Mouse (Mus musculus) intestine, embryonic 14.5 days (tissue): ENCODE data around the gene 1810009A15Rik. TPM values are rescaled to one million over a fixed set of nuclear protein-coding genes. Genes with fewer than 3 reads are reported as not detected.
"Not testable (repeated sequence)": the region's sequence is repeated elsewhere in the genome, so short reads cannot be mapped to it uniquely, and the experiment has no call there.

Source experiments
- ATAC-seq: fragments of 200-750 bp; cut with Nextera tagmentation; replicated peaks from 2 replicates; pipeline ENCODE4 v1.8.0; 2017; ENCODE audit warnings: low read depth, moderate number of reproducible peaks, moderate TSS enrichment, moderate library complexity; ENCODE audit not compliant: low FRiP score, low TSS enrichment
- DNase-seq: peaks from one replicate; pipeline ENCODE4 v3.0.0-alpha.2; 2018; ENCODE audit warnings: low spot score
- H3K27ac ChIP-seq: fragments of 300-500 bp; sonication (generic); 2 replicates; pipeline ENCODE4 v1.5.1; 2014; ENCODE audit warnings: low read depth, mild to moderate bottlenecking, control low read depth
- H3K27me3 ChIP-seq: fragments of 300-500 bp; sonication (generic); replicated peaks from 2 replicates; pipeline ENCODE4 v1.6.1; 2014; ENCODE audit warnings: low read length, control low read depth; ENCODE audit not compliant: control insufficient read depth, insufficient read depth
- H3K36me3 ChIP-seq: fragments of 300-500 bp; sonication (generic); 2 replicates; pipeline ENCODE4 v1.6.1; 2014; ENCODE audit warnings: low read length, control low read depth; ENCODE audit not compliant: control insufficient read depth, insufficient read depth
- H3K4me1 ChIP-seq: fragments of 300-500 bp; sonication (generic); replicated peaks from 2 replicates; pipeline ENCODE4 v1.6.1; 2014; ENCODE audit warnings: low read length, control low read depth, mixed read lengths; ENCODE audit not compliant: control insufficient read depth, insufficient read depth
- H3K4me2 ChIP-seq: fragments of 300-500 bp; sonication (generic); 2 replicates; pipeline ENCODE4 v1.6.1; 2014; ENCODE audit warnings: low read length
- H3K4me3 ChIP-seq: fragments of 300-500 bp; sonication (generic); 2 replicates; pipeline ENCODE4 v1.5.1; 2014; ENCODE audit warnings: low read depth, low read length, control low read depth, mixed read lengths
- H3K9ac ChIP-seq: fragments of 300-500 bp; sonication (generic); 2 replicates; pipeline ENCODE4 v1.6.1; 2014; ENCODE audit warnings: mild to moderate bottlenecking, low read length
- H3K9me3 ChIP-seq: fragments of 300-500 bp; sonication (generic); 2 replicates; pipeline ENCODE4 v1.6.1; 2016; ENCODE audit warnings: low read length, control low read depth; ENCODE audit not compliant: control insufficient read depth
- WGBS: fragments of 180-500 bp; shearing (Covaris S2); extraction: QIAGEN DNeasy Blood & Tissue Kit; methylation state at CpG from one replicate; pipeline ENCODE4 v1.1.7; 2014; 5-methylcytosine and 5-hydroxymethylcytosine counted together
- polyA plus RNA-seq: library from polyadenylated mRNA; unstranded; fragments of >200 nt; fragmentation: Nextera tagmentation; extraction: Ambion mirVana; gene quantifications from 2 replicates; pipeline ENCODE4 v1.2.1, GENCODE M21; 2014

The 1810009A15Rik gene
- polyA plus RNA-seq, 1 experiment from 2014 or later, result 92.8 TPM

DNA sequence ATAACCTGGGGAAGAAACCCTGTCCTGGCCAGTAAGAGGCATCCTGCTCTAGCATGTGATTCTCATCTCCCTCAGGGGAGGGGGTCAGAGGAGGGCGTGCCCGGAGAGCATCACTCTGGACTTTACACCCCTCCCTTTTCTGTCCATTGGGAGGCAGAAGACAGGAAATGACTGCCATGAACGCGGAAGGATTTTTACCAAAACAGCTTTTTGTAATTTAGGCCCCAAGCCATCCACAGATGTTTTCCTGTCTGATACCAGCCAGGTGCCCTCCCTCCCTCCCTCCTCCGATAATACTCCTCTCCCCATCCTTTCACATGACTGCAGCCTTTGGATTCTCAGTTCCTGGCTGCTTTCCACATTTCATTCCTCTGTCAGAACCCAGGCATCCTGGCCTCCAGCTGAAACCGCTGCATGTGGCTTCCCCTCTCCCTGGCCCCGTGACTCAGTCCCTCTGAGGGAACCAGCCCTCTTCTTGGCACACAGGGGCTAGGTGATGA is 38.2 kb upstream of the 1810009A15Rik start, which contains the start of gene Lrrn4cl:
Lrrn4cl (plus strand) TSS at position 367 of the 500 bp plus-strand sequence.
- no peaks in the 10 kb centered on the region for H3K9me3 ChIP-seq
- peaks cover 7% of the 10 kb centered on the region; the same call in 1 of the 2 replicates for H3K4me1 ChIP-seq
- peak within 1 kb of the TSS; percentile 10; the same call in 1 of the 2 replicates for H3K9ac ChIP-seq
- WGBS, result 25% methylated on average over 7 of the region's 7 CpGs
- H3K4me3 ChIP-seq, result peak within 1 kb of the TSS; percentile 6; the same call in 1 of the 2 replicates
- H3K36me3 ChIP-seq, result peaks cover 22% of the 10 kb centered on the region
- H3K27me3 ChIP-seq, result no peaks in the 10 kb centered on the region
- H3K4me2 ChIP-seq, result peak within 1 kb of the TSS; percentile 33
- DNase-seq (peak; percentile 71), ATAC-seq (peak; percentile 69)
- peak within 1 kb of the TSS; percentile 59 for H3K27ac ChIP-seq

DNA sequence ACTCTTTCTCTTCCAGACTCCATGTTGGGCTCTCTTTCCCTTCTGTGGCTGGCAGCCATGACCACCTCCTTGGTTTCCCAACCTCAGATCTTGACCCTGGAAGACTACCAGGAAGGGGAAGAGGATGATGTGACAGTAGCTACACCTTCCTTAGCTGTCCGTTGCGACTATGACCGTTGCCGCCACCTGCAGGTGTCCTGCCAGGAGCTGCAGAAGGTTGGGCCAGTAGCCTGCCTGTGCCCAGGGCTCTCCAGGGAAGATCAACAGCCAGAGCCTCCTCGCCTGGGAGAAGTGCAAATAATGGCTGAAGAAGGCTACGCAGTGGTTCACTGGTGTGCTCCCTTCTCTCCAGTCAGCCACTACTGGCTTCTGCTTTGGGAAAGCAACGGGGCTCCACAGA is 37.0 kb upstream of the 1810009A15Rik start:
- WGBS, result 51% methylated on average over 7 of the region's 7 CpGs
- ATAC-seq (no peak), DNase-seq (no peak)
- no peaks in the 10 kb centered on the region; the same call in 1 of the 2 replicates for H3K27me3 ChIP-seq
- H3K4me1 ChIP-seq, result peaks cover 7% of the 10 kb centered on the region; the same call in 1 of the 2 replicates
- H3K4me3 ChIP-seq, result no peak overlapping the region
- H3K9me3 ChIP-seq, result no peaks in the 10 kb centered on the region
- H3K9ac ChIP-seq, result no peak overlapping the region
- peaks cover 14% of the 10 kb centered on the region for H3K36me3 ChIP-seq
- H3K4me2 ChIP-seq, result no peak overlapping the region
- no peak overlapping the region for H3K27ac ChIP-seq

DNA sequence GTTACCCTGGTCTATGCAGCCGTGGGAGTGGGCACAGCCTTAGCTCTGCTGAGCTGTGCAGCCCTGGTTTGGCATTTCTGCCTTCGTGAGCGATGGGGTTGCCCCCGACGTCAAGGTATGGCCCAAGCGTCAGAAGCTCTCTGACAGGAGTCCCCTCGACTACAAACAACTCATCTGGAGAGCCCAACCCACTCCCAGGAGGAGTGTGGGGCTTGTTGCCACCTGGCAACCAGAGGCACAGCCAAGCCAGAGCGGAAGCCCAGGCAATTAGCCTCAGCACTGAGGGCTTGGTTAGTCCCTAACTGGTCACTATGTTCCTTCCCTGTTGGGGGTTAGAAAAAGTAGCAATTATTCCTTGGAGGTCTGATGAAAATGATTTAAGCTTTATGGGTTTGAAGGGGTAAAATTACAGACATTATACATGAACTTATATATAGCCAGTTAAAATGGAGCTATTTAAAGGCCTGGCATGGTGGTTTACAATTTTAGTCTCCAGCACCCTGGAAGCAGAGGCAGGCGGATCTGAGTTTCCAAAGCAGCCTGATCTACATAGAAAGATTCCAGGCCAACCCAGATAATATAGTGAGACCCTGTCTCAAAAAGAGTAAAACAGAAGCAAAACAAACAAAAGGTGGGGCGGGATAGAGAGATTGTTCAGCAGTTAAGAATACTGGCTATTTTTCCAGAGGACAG is 36.3 kb upstream of the 1810009A15Rik start:
- no peak overlapping the region for H3K9ac ChIP-seq
- no peaks in the 10 kb centered on the region for H3K9me3 ChIP-seq
- H3K4me3 ChIP-seq, result no peak overlapping the region
- H3K4me1 ChIP-seq, result peaks cover 7% of the 10 kb centered on the region; the same call in 1 of the 2 replicates
- no peak for ATAC-seq
- peaks cover 6% of the 10 kb centered on the region; the same call in 1 of the 2 replicates for H3K36me3 ChIP-seq
- no peak overlapping the region for H3K27ac ChIP-seq
- H3K27me3 ChIP-seq, result no peaks in the 10 kb centered on the region; the same call in 1 of the 2 replicates
- 57% methylated on average over 10 of the region's 10 CpGs for WGBS
- no peak overlapping the region for H3K4me2 ChIP-seq
- DNase-seq, result no peak

DNA sequence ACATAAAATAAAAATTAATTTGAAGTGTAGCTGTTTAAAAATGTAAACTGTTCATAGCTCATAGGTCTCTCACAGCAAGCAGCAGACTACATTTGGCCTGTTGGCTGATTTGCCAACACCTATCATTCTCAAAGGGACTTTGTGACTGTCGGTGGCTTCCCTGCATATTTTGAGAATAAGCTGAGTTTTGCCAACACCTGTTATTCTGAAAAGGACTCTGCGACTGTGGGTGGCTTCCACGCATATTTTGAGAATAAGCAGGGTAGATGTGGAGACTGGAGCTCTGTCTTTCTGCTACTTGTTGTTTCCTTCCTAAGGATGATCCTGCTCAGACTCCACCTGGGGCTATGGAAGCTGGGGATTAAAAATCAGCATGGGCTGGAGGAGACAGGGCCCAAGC is 35.5 kb upstream of the 1810009A15Rik start:
- Histone ChIP-seq H3K4me1 (peaks cover 7% of the 10 kb centered on the region; the same call in 1 of the 2 replicates), H3K27ac (no peak overlapping the region), H3K9me3 (no peaks in the 10 kb centered on the region), H3K9ac (no peak overlapping the region), H3K27me3 (no peaks in the 10 kb centered on the region; the same call in 1 of the 2 replicates), H3K36me3 (peaks cover 5% of the 10 kb centered on the region; the same call in 1 of the 2 replicates), H3K4me2 (no peak overlapping the region), H3K4me3 (no peak overlapping the region)
- DNase-seq (no peak), ATAC-seq (no peak)
- 88% methylated on average over 3 of the region's 3 CpGs for WGBS

DNA sequence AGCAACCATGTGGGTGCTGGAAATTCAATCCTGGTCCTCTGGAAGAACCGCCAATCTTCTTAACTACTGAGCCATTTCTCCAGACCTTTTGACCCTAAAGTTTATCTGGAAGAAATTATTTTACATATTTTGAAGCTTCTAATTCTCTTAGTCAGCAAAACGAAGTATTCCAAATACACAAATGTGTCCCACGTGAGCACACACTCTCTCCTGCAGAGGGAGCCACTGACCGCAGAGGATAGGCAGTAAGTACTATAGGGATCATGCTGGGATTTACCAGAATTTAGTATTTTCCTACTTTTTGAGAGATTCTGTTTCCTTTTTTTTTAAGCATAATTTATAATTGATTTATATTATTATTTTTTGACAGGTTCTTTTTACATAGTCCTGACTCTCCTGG is 31.0 kb upstream of the 1810009A15Rik start:
- Histone ChIP-seq H3K4me3 (no peak overlapping the region), H3K36me3 (no peaks in the 10 kb centered on the region), H3K27me3 (no peaks in the 10 kb centered on the region; the same call in 1 of the 2 replicates), H3K9ac (no peak overlapping the region), H3K9me3 (no peaks in the 10 kb centered on the region), H3K4me2 (no peak overlapping the region), H3K27ac (no peak overlapping the region), H3K4me1 (no peaks in the 10 kb centered on the region)
- WGBS, result 42% methylated on average over 4 of the region's 4 CpGs
- DNase-seq, result no peak
- ATAC-seq, result peak; percentile 71; the same call in 1 of the 2 replicates

DNA sequence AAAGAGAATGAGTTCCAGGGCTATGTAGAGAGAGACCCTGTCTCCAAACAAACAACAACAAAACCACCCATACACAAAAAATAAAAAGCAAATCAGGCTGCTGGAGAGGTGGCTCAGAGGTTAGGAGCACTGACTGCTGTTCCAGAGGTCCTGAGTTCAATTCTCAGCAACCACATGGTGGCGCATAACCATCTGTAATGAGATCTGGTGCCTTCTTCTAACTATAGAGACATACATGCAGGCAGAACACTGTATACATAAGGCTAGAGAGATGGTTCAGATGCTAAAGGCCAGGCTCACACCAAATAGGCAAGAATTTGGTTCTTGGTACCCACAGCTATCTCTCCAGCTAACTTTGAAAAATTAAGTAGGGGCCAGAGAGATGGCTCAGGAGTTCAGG is 29.6 kb upstream of the 1810009A15Rik start:
- 17% methylated on average over 1 of the region's 1 CpGs for WGBS
- ATAC-seq (no peak), DNase-seq (no peak)
- Histone ChIP-seq H3K27me3 (no peaks in the 10 kb centered on the region; the same call in 1 of the 2 replicates), H3K9ac (no peak overlapping the region), H3K36me3 (no peaks in the 10 kb centered on the region), H3K27ac (no peak overlapping the region), H3K9me3 (no peaks in the 10 kb centered on the region), H3K4me3 (no peak overlapping the region), H3K4me2 (no peak overlapping the region), H3K4me1 (no peaks in the 10 kb centered on the region)

DNA sequence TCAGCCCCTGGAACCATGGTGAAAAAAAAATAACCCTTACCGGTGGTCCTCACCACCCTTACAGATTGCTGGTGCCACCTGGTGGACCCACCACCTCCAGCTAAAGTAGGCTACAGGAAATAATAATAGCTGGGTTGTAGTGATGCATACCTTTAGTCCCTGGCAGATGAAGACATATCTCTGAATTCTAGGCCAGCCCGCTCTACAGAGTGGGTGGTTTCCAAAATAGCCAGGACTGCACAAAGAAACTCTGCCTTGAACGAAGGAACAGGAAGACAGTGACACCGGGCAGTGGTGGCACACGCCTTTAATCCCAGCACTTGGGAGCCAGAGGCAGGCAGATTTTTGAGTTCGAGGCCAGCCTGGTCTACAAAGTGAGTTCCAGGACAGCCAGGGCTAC is 24.4 kb upstream of the 1810009A15Rik start:
- no peaks in the 10 kb centered on the region for H3K4me1 ChIP-seq
- no peak overlapping the region for H3K27ac ChIP-seq
- H3K4me3 ChIP-seq, result no peak overlapping the region
- no peak overlapping the region for H3K9ac ChIP-seq
- H3K4me2 ChIP-seq, result no peak overlapping the region
- ATAC-seq (no peak), DNase-seq (no peak)
- H3K36me3 ChIP-seq, result no peaks in the 10 kb centered on the region
- WGBS, result 85% methylated on average over 6 of the region's 6 CpGs
- no peaks in the 10 kb centered on the region for H3K27me3 ChIP-seq
- no peaks in the 10 kb centered on the region for H3K9me3 ChIP-seq

DNA sequence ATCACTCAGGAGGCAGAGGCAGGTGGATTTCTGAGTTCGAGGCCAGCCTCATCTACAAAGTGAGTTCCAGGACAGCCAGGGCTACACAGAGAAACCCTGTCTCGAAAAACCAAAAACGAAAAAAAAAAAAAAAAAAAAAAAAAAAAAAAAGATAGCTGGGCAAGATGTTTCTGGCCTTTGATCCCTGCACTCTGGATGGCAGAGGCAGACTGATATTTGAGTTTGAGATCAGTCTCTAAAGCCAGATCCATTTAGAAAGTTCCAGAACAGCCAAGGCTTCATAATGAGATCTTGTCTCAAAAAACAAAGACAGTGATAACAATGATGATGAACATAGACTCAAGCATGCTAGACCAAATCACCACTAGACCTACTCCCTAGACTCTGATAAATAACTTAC is 18.3 kb upstream of the 1810009A15Rik start:
- not testable (repeated sequence) for H3K9ac ChIP-seq, H3K4me3 ChIP-seq, H3K27ac ChIP-seq, H3K9me3 ChIP-seq, H3K27me3 ChIP-seq, H3K4me1 ChIP-seq, ATAC-seq, DNase-seq
- H3K4me2 ChIP-seq, result peak overlapping the region; percentile 59
- WGBS, result 87% methylated on average over 3 of the region's 3 CpGs
- peaks cover 25% of the 10 kb centered on the region for H3K36me3 ChIP-seq
